Mouse (Mus musculus) liver, adult 2 months (tissue): ENCODE results near the gene Celf1.

Experiments
- CTCF ChIP-seq: fragments of 200-500 bp; IDR thresholded peaks from 2 replicates; pipeline ENCODE4 v1.5.1; 2011; ENCODE audit warnings: low read depth, low read length, control low read depth
- POLR2A ChIP-seq: fragments of 200-500 bp; IDR thresholded peaks from 2 replicates; pipeline ENCODE4 v1.6.1; 2011; ENCODE audit warnings: low read length, control low read depth; ENCODE audit not compliant: insufficient read depth; ENCODE audit errors: extremely low read depth

GRCm38 (mm10) chr2:91013881-91014280 lies 73.7 kb downstream of the Celf1 start:
- TF ChIP-seq CTCF (no peak), POLR2A (no peak)
